Mouse (Mus musculus) heart, postnatal 0 days (tissue): ENCODE results near the gene Gm9972. TPM values are rescaled to one million over a fixed set of nuclear protein-coding genes. Genes with fewer than 3 reads are reported as not detected.

ENCODE experiments used
- ATAC-seq: fragments of 200-750 bp; cut with Nextera tagmentation; 2 replicates; pipeline ENCODE4 v1.8.0; 2017; ENCODE audit warnings: low read depth, moderate number of reproducible peaks, moderate library complexity; ENCODE audit not compliant: insufficient read depth
- DNase-seq: peaks from one replicate; pipeline ENCODE4 v3.0.0-alpha.2; 2016; ENCODE audit warnings: low spot score
- H3K27ac ChIP-seq: fragments of 300-500 bp; sonication (generic); 2 replicates; pipeline ENCODE4 v1.5.1; 2014; ENCODE audit warnings: low read depth, mild to moderate bottlenecking
- H3K27me3 ChIP-seq: fragments of 300-500 bp; sonication (generic); 2 replicates; pipeline ENCODE4 v1.6.1; 2014; ENCODE audit warnings: low read length, mixed read lengths; ENCODE audit not compliant: control insufficient read depth, insufficient read depth
- H3K36me3 ChIP-seq: fragments of 300-500 bp; sonication (generic); replicated peaks from 2 replicates; pipeline ENCODE4 v1.6.1; 2014; ENCODE audit warnings: low read length, mixed read lengths; ENCODE audit not compliant: control insufficient read depth, insufficient read depth
- H3K4me1 ChIP-seq: fragments of 300-500 bp; sonication (generic); 2 replicates; pipeline ENCODE4 v1.6.1; 2014; ENCODE audit warnings: antibody characterized with exemption; ENCODE audit not compliant: control insufficient read depth, insufficient read depth
- H3K4me2 ChIP-seq: fragments of 300-500 bp; sonication (generic); 2 replicates; pipeline ENCODE4 v1.6.1; 2014; ENCODE audit warnings: low read depth, mild to moderate bottlenecking, low read length, moderate library complexity
- H3K4me3 ChIP-seq: fragments of 300-500 bp; sonication (generic); 2 replicates; pipeline ENCODE4 v1.5.1; 2014; ENCODE audit warnings: low read depth, low read length
- H3K9ac ChIP-seq: fragments of 300-500 bp; sonication (generic); replicated peaks from 2 replicates; pipeline ENCODE4 v1.6.1; 2014; ENCODE audit warnings: low read depth, low read length, mixed read lengths
- H3K9me3 ChIP-seq: fragments of 300-500 bp; sonication (generic); replicated peaks from 2 replicates; pipeline ENCODE4 v1.6.1; 2016; ENCODE audit warnings: low read length; ENCODE audit not compliant: control insufficient read depth
- CTCF ChIP-seq: IDR thresholded peaks from 2 replicates; pipeline ENCODE4 v1.5.1; 2016; ENCODE audit warnings: antibody characterized with exemption, control low read depth, low read depth
- EP300 ChIP-seq: IDR thresholded peaks from 2 replicates; pipeline ENCODE4 v1.6.1; 2016; ENCODE audit warnings: antibody characterized with exemption, low read depth
- WGBS: fragments of 180-500 bp; shearing (Covaris S2); extraction: QIAGEN DNeasy Blood & Tissue Kit; methylation state at CpG from one replicate; pipeline ENCODE4 v1.1.7; 2014; 5-methylcytosine and 5-hydroxymethylcytosine counted together
- polyA plus RNA-seq: library from polyadenylated mRNA; unstranded; fragments of >200 nt; fragmentation: Nextera tagmentation; extraction: Ambion mirVana; gene quantifications from 2 replicates; pipeline ENCODE4 v1.2.1, GENCODE M21; 2015
- total RNA-seq: library from RNA; depleted of rRNA; stranded (reverse); fragments of >200 nt; gene quantifications from 2 replicates; pipeline ENCODE4 v1.2.3, GENCODE M21; 2014; ENCODE audit warnings: low replicate concordance; rRNA removed

Gm9972 gene
- total and polyA plus RNA-seq, 2 experiments from 2014 or later, result not detected

GRCm38 (mm10) chr11:43086309-43087050 lies 50.9 kb downstream of the Gm9972 start:
- H3K27me3 ChIP-seq, result no peaks in the 10 kb centered on the region
- TF ChIP-seq CTCF (no peak), EP300 (no peak)
- no peaks in the 10 kb centered on the region for H3K9me3 ChIP-seq
- WGBS, result 78% methylated on average over 8 of the region's 8 CpGs
- no peak overlapping the region for H3K9ac ChIP-seq
- no peaks in the 10 kb centered on the region for H3K4me1 ChIP-seq
- no peak overlapping the region for H3K4me2 ChIP-seq
- H3K27ac ChIP-seq, result no peak overlapping the region
- ATAC-seq (no peak), DNase-seq (no peak)
- H3K36me3 ChIP-seq, result no peaks in the 10 kb centered on the region
- H3K4me3 ChIP-seq, result no peak overlapping the region

Other genes starting within 250 kb of the Gm9972 start
- 2.7 TPM in 1 of 2 replicates, not detected in the other for gene Atp10b, start 114.1 kb downstream of the Gm9972 start, total RNA-seq
- not detected in 2 replicates for gene Atp10b, start 114.1 kb downstream of the Gm9972 start, polyA plus RNA-seq